Mouse (Mus musculus) large intestine, adult 2 months (tissue): ENCODE results near the gene Pogz. TPM values are rescaled to one million over a fixed set of nuclear protein-coding genes. Genes with fewer than 3 reads are reported as not detected.
A peak's percentile ranks its signal among the peaks of the same experiment; 100 is the strongest.

Experiments used
- DNase-seq: peaks from one replicate; pipeline ENCODE4 v3.0.0-alpha.2; 2012; ENCODE audit warnings: low read depth, low spot score
- WGBS: fragments of 180-500 bp; shearing (Covaris S2); methylation state at CpG from one replicate; pipeline ENCODE4 v1.1.7; 2018; 5-methylcytosine and 5-hydroxymethylcytosine counted together
- polyA plus RNA-seq: library from polyadenylated mRNA; depleted of rRNA; stranded (reverse); fragments of >200 nt; gene quantifications from 2 replicates; pipeline ENCODE4 v1.2.3, GENCODE M21; 2012; rRNA removed

The Pogz gene
- 8.4 and 11.6 TPM in 2 replicates for polyA plus RNA-seq

- peak; percentile 91 for DNase-seq
- 2% methylated on average over 55 of the region's 57 CpGs for WGBS
These were observed at the start of gene Pogz for GRCm38 (mm10) chr3:94837183-94837890. Gene Pogz (plus strand): TSS chr3:94837567.

DNA sequence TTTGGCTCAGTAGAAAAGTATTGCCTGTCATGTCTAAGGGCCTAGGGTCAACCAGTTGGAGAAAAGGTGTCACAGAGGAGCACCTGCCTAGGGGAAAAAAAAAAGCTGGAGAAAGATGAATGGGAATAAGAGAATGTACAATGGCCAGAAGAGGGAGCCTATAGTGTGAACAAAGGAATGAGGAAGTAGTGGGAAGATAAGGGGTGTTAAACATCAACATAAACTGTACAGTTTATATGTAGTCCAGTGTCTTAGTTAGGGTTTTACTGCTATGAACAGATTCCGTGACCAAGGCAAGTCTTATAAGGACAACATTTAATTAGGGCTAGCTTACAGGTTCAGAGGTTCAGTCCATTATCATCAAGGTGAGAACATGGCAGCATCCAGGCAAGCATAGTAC, 48.3 kb upstream of the Pogz start:
- DNase-seq, result no peak
- WGBS, result 42% methylated on average over 1 of the region's 1 CpGs

GRCm38 (mm10) chr3:94789516-94789915, 47.9 kb upstream of the Pogz start:
- no peak for DNase-seq
- 51% methylated on average over 2 of the region's 2 CpGs for WGBS

DNA sequence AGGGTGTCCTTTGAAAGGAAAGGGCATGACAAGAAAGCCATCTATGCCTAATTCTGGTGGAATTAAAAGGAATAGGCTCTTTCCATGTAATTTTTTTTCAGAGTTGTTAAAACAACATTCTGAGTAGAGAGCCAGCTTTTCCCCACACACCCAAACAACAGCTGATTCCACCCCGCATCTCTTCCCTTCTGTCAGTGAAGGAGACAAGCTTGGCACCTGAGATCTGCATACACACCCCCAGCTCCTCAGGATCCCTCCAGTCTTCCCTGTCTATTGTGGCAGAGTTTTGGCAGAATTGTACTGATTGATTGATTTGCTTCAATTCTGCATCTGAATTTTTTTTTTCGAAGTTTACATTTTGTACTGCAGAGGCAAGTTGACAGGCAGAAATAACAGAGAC, 45.1 kb upstream of the Pogz start:
- 81% methylated on average over 2 of the region's 2 CpGs for WGBS
- no peak for DNase-seq

DNA sequence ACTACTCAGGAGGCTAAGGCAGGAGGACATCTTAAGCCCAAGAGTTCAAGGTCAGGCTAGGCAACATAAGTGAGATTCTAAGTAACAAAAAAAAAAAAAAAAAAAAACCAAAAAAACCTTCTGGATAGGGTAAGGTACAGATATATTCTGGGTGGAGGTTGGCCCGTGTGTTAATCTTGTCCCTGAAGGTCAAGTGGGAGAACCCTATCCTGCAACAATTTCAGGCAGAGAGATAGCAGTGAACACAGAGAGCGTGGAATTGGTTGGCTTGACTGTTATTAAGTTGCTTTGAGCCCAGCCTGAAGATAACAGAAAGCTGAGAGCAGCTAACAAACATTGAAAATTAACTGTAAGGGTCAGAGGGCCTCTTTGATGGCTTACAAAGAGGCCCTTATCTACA, 43.7 kb upstream of the Pogz start:
- 79% methylated on average over 2 of the region's 2 CpGs for WGBS

DNA sequence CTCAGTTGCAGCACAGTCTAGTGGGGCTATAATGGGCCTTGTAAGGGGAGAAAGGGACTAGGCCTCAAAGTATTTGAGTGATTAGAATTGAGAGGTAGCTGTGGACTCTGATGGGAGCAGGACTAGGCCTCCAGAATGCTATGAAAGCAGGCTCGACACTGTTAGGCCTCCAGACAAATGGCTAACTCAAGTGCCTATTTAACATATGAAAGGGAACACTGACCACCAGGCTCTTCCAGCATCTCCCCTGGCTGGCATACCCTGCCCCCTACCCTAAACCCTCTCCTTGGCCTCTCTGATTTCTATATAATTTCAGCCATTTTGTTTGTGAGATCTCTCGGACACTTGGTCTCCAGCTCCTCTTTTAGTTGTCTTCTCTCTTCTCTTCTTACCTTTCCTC, 43.0 kb upstream of the Pogz start:
- 84% methylated on average over 2 of the region's 2 CpGs for WGBS
- DNase-seq, result no peak

More for the DNA sequence above, 43.7 kb upstream of the Pogz start:
- DNase-seq, result no peak

- 81% methylated on average over 7 of the region's 7 CpGs for WGBS
- no peak for DNase-seq
These were observed 41.7 kb upstream of the Pogz start for GRCm38 (mm10) chr3:94795596-94796140.

- no peak for DNase-seq
These were observed 41.2 kb upstream of the Pogz start for GRCm38 (mm10) chr3:94796181-94796580.

DNA sequence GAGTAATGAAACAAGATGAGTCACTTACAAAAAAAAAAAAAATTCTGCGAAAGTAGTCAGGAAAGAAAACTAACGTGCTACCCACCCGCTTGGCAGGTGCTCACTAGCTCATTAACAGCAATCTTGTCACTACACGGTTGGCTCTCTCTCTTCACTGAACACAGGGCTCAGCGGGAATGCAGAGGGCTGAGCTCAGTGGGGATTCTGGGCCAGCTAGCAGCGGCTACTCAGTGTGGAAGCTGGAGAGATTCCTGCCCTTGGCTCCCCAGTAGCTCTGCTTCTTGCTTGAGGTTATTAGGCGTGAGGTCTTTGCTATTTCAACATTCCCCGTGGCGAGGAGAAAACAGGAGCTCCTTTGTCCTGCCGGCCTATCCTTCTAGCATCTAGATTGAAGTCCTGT, 33.2 kb upstream of the Pogz start:
- DNase-seq, result no peak
- 17% methylated on average over 10 of the region's 10 CpGs for WGBS

- WGBS, result 90% methylated on average over 4 of the region's 4 CpGs
- DNase-seq, result no peak
These were observed 32.4 kb upstream of the Pogz start for GRCm38 (mm10) chr3:94804976-94805375.

DNA sequence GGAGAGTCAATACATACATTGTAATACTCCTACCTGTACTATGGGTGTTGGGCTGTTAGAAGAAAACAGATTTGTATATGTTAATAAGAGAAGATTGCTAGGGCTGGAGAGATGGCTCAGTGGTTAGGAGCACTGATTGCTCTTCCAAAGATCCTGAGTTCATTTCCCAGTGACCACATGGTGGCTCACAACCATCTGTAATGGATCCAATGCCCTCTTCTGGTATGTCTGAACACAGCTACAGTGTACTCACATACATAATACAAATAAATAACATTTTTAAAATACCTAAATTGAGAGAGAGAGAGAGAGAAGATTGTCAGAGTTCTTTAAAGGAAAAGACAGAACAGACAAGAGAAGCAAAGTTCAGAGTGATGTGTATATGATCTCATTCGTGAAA, 29.1 kb upstream of the Pogz start:
- DNase-seq, result no peak
- WGBS, result 53% methylated on average over 1 of the region's 1 CpGs

DNA sequence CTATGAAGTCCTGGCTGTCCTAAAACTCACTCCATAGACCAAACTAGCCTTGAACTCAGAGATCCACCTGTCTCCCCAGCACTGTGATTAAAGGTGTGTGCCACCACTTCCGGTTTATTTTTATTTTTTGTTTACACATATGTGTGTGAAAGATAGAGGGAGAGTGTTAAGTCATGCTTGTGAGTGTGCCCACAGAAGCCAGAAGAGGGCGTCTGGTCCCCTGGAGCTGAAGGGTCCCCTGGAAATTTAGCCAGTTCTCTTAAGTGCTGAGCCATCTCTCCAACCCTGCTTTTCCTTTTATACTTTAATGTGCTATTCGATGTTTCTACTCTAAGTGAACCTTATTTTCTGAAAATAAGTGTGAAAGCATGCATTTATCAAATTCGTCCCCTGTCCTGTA, 25.7 kb upstream of the Pogz start:
- WGBS, result 27% methylated on average over 4 of the region's 4 CpGs
- no peak for DNase-seq

GRCm38 (mm10) chr3:94813651-94814050, 23.7 kb upstream of the Pogz start:
- WGBS, result 80% methylated on average over 3 of the region's 3 CpGs
- DNase-seq, result no peak

GRCm38 (mm10) chr3:94814063-94814462, 23.3 kb upstream of the Pogz start:
- WGBS, result 70% methylated on average over 4 of the region's 4 CpGs
- DNase-seq, result no peak

DNA sequence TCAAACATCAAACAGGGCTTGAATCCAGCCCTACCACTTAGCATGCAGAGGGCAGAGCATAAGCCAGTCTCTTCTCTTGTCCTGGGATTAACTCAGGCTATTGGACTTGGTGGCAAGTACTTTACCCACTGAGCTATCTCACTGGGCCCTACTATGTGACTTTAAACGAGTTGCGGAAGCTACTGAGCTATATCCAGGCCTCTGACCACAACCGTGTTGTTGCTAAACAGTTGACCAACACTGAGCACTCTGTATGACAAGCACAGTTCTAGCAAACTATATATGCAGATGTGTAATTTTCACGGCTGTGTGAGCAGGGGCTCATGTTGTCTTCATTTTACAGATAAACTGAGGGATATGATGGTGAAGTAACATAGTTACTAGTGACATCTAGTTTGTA, 22.7 kb upstream of the Pogz start:
- WGBS, result 82% methylated on average over 4 of the region's 4 CpGs

GRCm38 (mm10) chr3:94815603-94816002, 21.8 kb upstream of the Pogz start:
- DNase-seq, result no peak

More for the DNA sequence above, 22.7 kb upstream of the Pogz start:
- DNase-seq, result no peak

DNA sequence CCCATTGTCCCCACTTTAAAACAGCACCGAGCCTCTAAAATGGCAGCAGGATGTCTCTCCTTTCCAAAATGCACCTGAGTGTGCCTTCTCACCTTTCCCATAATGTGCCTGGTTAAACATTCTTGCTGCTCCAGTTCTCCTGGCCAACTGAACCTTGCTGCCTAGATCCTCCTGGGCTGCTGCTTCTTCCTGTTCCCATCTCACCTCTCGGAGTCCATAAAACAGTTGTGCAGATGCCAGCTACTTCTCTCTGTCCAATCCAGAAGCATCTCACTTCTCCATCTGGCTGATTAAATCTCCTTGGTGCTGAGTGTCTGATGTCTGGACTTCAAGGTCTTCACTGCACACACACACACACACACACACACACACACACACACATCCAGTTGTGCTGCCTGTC, 19.6 kb upstream of the Pogz start:
- no peak for DNase-seq
- 42% methylated on average over 2 of the region's 2 CpGs for WGBS

GRCm38 (mm10) chr3:94819452-94820425, 17.6 kb upstream of the Pogz start:
- DNase-seq, result no peak
- WGBS, result 84% methylated on average over 24 of the region's 24 CpGs

GRCm38 (mm10) chr3:94821008-94821638, 16.2 kb upstream of the Pogz start:
- 1% methylated on average over 31 of the region's 31 CpGs for WGBS
- DNase-seq, result no peak

DNA sequence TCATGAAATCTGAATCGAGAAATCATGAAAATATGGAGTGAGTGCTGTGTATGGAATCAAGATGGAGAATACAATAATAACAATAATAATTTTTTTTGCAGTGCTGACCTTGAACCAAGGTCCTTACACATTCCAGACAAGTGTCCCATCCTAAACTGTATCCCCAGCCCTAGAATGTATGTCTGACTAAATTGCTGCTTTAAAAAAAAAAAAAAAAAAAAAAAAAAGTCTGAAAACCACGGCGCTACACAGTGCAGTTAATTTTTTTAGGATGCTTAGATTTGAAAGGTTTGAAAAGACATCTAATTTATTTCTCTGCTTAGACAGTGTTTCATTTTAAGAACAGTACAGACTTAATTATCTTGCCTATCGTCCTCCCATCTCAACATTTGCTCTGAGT, 15.3 kb upstream of the Pogz start:
- 70% methylated on average over 4 of the region's 4 CpGs for WGBS
- DNase-seq, result no peak
